Mouse (Mus musculus) kidney, postnatal 0 days (tissue): ENCODE data around the gene Dach1. TPM values are rescaled to one million over a fixed set of nuclear protein-coding genes. Genes with fewer than 3 reads are reported as not detected.

Experiments
- ATAC-seq: fragments of 200-750 bp; cut with Nextera tagmentation; replicated peaks from 2 replicates; pipeline ENCODE4 v1.8.0; 2017; ENCODE audit warnings: low read depth, moderate number of reproducible peaks, moderate TSS enrichment, moderate library complexity; ENCODE audit not compliant: low FRiP score
- DNase-seq: peaks from one replicate; pipeline ENCODE4 v3.0.0-alpha.2; 2016; ENCODE audit warnings: low spot score
- H3K27ac ChIP-seq: fragments of 300-500 bp; sonication (generic); 2 replicates; pipeline ENCODE4 v1.5.1; 2014; ENCODE audit warnings: mild to moderate bottlenecking
- H3K27me3 ChIP-seq: fragments of 300-500 bp; sonication (generic); 2 replicates; pipeline ENCODE4 v1.6.1; 2014; ENCODE audit warnings: low read length, mixed read lengths; ENCODE audit not compliant: insufficient read depth
- H3K36me3 ChIP-seq: fragments of 300-500 bp; sonication (generic); 2 replicates; pipeline ENCODE4 v1.6.1; 2014; ENCODE audit warnings: low read length, mixed read lengths; ENCODE audit not compliant: insufficient read depth
- H3K4me1 ChIP-seq: fragments of 300-500 bp; sonication (generic); replicated peaks from 2 replicates; pipeline ENCODE4 v1.6.1; 2014; ENCODE audit warnings: antibody characterized with exemption, low read length, mixed read lengths; ENCODE audit not compliant: insufficient read depth
- H3K4me2 ChIP-seq: fragments of 300-500 bp; sonication (generic); 2 replicates; pipeline ENCODE4 v1.6.1; 2014; ENCODE audit warnings: mild to moderate bottlenecking, low read length, moderate library complexity, mixed read lengths
- H3K4me3 ChIP-seq: fragments of 300-500 bp; sonication (generic); replicated peaks from 2 replicates; pipeline ENCODE4 v1.5.1; 2014; ENCODE audit warnings: low read depth, low read length
- H3K9ac ChIP-seq: fragments of 300-500 bp; sonication (generic); 2 replicates; pipeline ENCODE4 v1.6.1; 2014; ENCODE audit warnings: low read depth, low read length
- H3K9me3 ChIP-seq: fragments of 300-500 bp; sonication (generic); replicated peaks from 2 replicates; pipeline ENCODE4 v1.6.1; 2016; ENCODE audit warnings: low read length, inconsistent platforms, mixed read lengths
- CTCF ChIP-seq: IDR thresholded peaks from 2 replicates; pipeline ENCODE4 v1.5.1; 2016; ENCODE audit warnings: antibody characterized with exemption, low read depth, mild to moderate bottlenecking, moderate library complexity
- WGBS: fragments of 180-500 bp; shearing (Covaris S2); extraction: QIAGEN DNeasy Blood & Tissue Kit; methylation state at CpG from one replicate; pipeline ENCODE4 v1.1.7; 2014; 5-methylcytosine and 5-hydroxymethylcytosine counted together
- polyA plus RNA-seq: library from polyadenylated mRNA; unstranded; fragments of >200 nt; fragmentation: Nextera tagmentation; extraction: Ambion mirVana; gene quantifications from 2 replicates; pipeline ENCODE4 v1.2.1, GENCODE M21; 2015

Gene Dach1
- polyA plus RNA-seq, 1 experiment from 2014 or later: 18.4 TPM

- TF ChIP-seq CTCF: no peak
Observed at GRCm38 (mm10) chr14:98077996-98078395, 91.6 kb downstream of the Dach1 start.

GRCm38 (mm10) chr14:98073421-98074080 lies 96.0 kb downstream of the Dach1 start:
- Histone ChIP-seq H3K9ac (no peak overlapping the region), H3K9me3 (no peaks in the 10 kb centered on the region), H3K4me3 (no peak overlapping the region), H3K27me3 (no peaks in the 10 kb centered on the region), H3K4me2 (peak overlapping the region; percentile 25), H3K36me3 (no peaks in the 10 kb centered on the region), H3K4me1 (peaks cover 23% of the 10 kb centered on the region), H3K27ac (peak overlapping the region; percentile 37)
- ATAC-seq (no peak), DNase-seq (no peak)
- no peak for TF ChIP-seq CTCF
- 45% methylated on average over 12 of the region's 12 CpGs for WGBS

More at GRCm38 (mm10) chr14:98077996-98078395, 91.6 kb downstream of the Dach1 start:
- ATAC-seq (no peak), DNase-seq (no peak)
- Histone ChIP-seq H3K27me3 (no peaks in the 10 kb centered on the region), H3K9ac (no peak overlapping the region), H3K27ac (no peak overlapping the region), H3K4me3 (no peak overlapping the region), H3K9me3 (no peaks in the 10 kb centered on the region), H3K36me3 (no peaks in the 10 kb centered on the region), H3K4me2 (no peak overlapping the region), H3K4me1 (peaks cover 8% of the 10 kb centered on the region)

- DNase-seq (peak; percentile 48), ATAC-seq (no peak)
- Histone ChIP-seq H3K27ac (peak overlapping the region; percentile 37), H3K9me3 (no peaks in the 10 kb centered on the region), H3K36me3 (no peaks in the 10 kb centered on the region), H3K27me3 (no peaks in the 10 kb centered on the region), H3K9ac (no peak overlapping the region), H3K4me2 (peak overlapping the region; percentile 25), H3K4me3 (no peak overlapping the region), H3K4me1 (peaks cover 23% of the 10 kb centered on the region)
- TF ChIP-seq CTCF: no peak
- WGBS: 41% methylated on average over 11 of the region's 11 CpGs
Observed at GRCm38 (mm10) chr14:98072647-98073420, 96.7 kb downstream of the Dach1 start.

- Histone ChIP-seq H3K27ac (peak overlapping the region; percentile 61; the same call in 1 of the 2 replicates), H3K9ac (no peak overlapping the region), H3K36me3 (no peaks in the 10 kb centered on the region), H3K4me1 (peaks cover 23% of the 10 kb centered on the region), H3K27me3 (no peaks in the 10 kb centered on the region), H3K4me3 (no peak overlapping the region), H3K4me2 (no peak overlapping the region), H3K9me3 (no peaks in the 10 kb centered on the region)
- no peak for TF ChIP-seq CTCF
- 5% methylated on average over 4 of the region's 4 CpGs for WGBS
- ATAC-seq (peak; percentile 79), DNase-seq (peak; percentile 52)
Observed at GRCm38 (mm10) chr14:98071877-98072276, 97.7 kb downstream of the Dach1 start.

- Histone ChIP-seq H3K4me1 (peaks cover 9% of the 10 kb centered on the region), H3K36me3 (no peaks in the 10 kb centered on the region), H3K9me3 (no peaks in the 10 kb centered on the region), H3K4me3 (no peak overlapping the region), H3K27me3 (no peaks in the 10 kb centered on the region), H3K4me2 (no peak overlapping the region), H3K27ac (0 out of 2 replicates have a peak overlapping the region, but pooled peaks have one; percentile 47), H3K9ac (no peak overlapping the region)
- DNase-seq: no peak
- TF ChIP-seq CTCF: no peak
- 45% methylated on average over 4 of the region's 4 CpGs for WGBS
- ATAC-seq: no peak
Observed at GRCm38 (mm10) chr14:98067273-98067905, 102.2 kb downstream of the Dach1 start.

- 50% methylated on average over 2 of the region's 2 CpGs for WGBS
- H3K36me3 ChIP-seq: no peaks in the 10 kb centered on the region
- H3K9ac ChIP-seq: no peak overlapping the region
- TF ChIP-seq CTCF: no peak
- no peak for DNase-seq
- no peak overlapping the region for H3K4me2 ChIP-seq
- H3K9me3 ChIP-seq: no peaks in the 10 kb centered on the region
- no peak overlapping the region for H3K27ac ChIP-seq
- ATAC-seq: no peak
- no peaks in the 10 kb centered on the region for H3K27me3 ChIP-seq
- H3K4me3 ChIP-seq: no peak overlapping the region
- no peaks in the 10 kb centered on the region for H3K4me1 ChIP-seq
Observed at GRCm38 (mm10) chr14:98064190-98064589, 105.4 kb downstream of the Dach1 start.
